Mouse (Mus musculus): ENCODE results near the gene Plagl2.

DNA sequence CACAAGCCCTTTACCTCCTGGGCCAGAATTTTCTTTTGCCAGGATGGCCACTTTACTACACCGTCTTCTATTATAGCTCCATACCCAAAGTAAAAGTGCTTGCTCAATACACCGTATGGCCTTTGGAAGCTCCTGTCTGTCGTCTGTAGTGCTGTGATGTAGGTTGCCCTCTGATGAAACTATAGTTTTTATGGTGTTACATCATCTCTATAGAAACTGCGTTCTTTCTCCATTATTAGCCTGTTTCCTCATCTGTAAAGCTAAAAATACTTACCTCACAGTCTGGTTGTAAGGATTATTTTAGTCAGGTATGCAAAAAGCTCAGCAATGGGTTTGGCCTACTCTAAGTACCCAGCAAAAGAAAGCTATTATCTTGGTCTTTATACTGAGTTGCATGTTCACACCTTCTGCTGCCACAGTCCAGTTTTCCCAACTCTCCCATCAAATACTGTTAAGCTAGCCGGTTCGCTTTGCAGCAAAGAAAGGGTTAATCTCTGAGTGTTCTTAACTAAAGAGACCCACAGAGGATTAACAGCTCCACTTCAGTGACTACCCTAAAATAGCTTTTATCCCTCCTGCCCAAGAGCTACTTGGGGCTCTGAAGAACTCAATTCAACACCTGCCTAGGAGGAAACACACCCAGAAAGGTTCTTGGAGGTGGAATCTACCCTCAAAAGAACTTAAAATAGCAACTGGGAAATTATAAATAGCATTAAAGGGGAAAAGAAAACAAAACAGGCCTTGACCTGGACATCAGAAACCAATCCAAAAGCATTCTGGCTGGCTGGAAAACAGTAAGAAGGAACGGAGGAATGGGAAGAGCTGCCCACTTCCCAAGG is 2.0 kb downstream of the Plagl2 start:
- TF ChIP-seq CTCF (IDR thresholded peaks at IDR 0.05; ENCODE audit: low read depth, low read length) (no peak), POLR2A (IDR thresholded peaks at IDR 0.05; ENCODE audit: insufficient read depth, low read length) (no peak), EP300 (IDR thresholded peaks at IDR 0.05; ENCODE audit: insufficient read depth, low read depth, low read length) (no peak)
